Mouse (Mus musculus): ENCODE data around the gene Yeats4.

DNA sequence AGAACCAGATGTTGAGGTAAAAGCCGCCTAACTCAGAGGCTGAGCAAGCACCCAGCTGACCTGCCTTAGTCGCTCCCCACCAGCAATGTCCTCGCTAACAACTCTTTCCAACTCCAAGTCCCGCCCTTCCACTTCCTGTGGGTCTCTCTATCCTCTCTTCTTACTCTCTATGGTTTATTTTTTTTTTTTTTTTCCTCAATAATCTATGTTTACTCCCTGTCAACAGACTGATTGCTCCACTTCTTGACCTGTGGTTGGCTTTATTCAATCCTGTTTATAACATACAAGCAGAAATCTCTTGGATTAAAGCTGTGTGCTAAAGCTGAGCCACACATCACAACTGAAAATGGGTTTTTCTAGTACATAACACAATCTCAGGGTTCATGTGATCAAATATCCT is 28.6 kb downstream of the Yeats4 start:
- TF ChIP-seq CTCF (IDR thresholded peaks at IDR 0.05; ENCODE audit: borderline replicate concordance, insufficient read depth, low read length) (no peak), POLR2A (IDR thresholded peaks at IDR 0.05; ENCODE audit: low read depth, low read length) (no peak)
